Mouse (Mus musculus) adrenal gland, adult (tissue): ENCODE measurements around the gene C1qtnf6.
A peak's percentile ranks its signal among the peaks of the same experiment; 100 is the strongest.

Experiments
- DNase-seq, 2 experiments: peaks; one replicate each; pipeline ENCODE4 v3.0.0; 2022 to 2023; ENCODE audit warnings: low spot score in 1 of 2; ENCODE audit not compliant: inconsistent age in 2 of 2

Gene C1qtnf6

DNA sequence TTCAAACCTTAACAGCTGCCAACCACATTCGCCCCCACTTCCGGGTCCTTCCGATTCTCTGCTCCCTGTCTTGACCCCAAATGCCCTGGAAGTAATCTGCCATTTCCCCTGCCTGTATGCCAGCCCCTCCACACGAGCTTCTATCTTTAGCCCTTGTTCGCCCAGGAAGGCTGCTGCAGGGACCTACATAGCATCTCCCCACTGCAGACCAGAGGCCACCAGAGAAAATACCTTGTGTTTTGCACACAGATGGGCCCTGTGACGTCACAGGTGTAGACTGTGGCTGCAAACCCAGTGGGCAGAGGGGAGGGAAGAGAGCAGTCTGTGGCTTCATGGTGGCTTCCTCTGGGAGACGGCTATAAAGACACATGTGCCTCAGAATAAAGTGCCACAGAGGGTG lies 13.0 kb downstream of the C1qtnf6 start:
- DNase-seq = no peak

- no peak for DNase-seq
Observed at GRCm38 (mm10) chr15:78515759-78516158, 15.5 kb downstream of the C1qtnf6 start.

DNA sequence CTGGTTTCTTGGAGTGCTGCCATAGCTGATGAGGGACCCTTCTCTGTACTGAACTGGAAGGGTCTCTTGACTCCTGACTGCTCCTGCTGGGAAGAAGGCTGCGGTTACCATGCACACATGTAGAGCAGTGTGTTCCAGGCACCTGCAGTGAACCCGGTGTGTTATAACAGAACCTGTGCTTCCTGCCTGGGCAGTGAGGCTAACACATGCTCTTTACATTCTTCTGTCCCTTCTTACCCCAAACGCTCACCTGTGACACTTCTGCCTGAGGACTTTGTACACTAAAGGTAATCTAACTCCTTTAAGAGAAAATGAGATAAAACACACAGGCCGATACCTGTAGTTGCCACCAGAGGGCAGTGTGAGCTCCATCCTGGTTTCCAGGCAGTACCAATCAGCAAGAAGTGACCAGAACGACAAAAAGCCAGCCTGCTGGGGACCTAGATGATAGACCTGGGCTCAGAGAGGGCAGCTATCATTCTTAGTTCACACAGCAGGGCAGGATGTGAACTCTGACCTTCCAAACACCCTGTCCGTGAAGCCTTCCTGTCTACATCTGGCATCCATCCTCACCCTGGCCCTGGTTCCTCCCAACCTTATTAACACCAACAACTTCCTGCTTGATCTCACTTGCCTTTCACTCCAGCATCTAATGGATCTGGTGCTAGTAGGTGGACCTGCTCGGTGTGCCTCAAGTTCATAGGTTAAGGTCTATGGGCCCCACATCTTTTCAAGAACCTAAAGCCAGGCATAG lies 16.6 kb downstream of the C1qtnf6 start:
- DNase-seq = peak; percentile 81 to 95

- DNase-seq = no peak
Observed at GRCm38 (mm10) chr15:78513019-78513418, 18.2 kb downstream of the C1qtnf6 start.

- no peak for DNase-seq
Observed at GRCm38 (mm10) chr15:78511951-78512350, 19.3 kb downstream of the C1qtnf6 start.

- DNase-seq = no peak
Observed at GRCm38 (mm10) chr15:78510736-78511135, 20.5 kb downstream of the C1qtnf6 start.

DNA sequence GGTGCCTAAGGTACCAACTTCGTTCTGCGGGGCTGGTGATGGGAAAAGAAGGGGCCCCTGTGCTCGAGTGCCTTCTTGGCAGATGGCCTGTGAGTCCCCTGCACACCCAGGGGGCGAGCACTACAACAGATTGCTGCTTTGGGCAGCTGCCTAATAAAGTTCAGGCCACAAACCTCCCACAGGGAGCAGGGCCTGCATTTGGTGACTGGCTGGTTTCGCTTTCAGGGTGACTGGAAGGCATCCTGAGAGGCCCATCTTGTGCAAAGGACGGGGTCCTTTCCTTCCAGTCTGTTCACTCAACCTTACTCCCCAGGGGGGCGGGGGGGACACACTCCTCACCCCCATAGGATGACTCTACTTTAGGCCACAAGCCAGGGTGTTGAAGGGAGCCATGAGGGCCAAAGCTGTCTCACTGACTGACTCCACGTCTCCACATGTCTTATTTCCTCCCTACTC lies 21.1 kb downstream of the C1qtnf6 start:
- DNase-seq = no peak

DNA sequence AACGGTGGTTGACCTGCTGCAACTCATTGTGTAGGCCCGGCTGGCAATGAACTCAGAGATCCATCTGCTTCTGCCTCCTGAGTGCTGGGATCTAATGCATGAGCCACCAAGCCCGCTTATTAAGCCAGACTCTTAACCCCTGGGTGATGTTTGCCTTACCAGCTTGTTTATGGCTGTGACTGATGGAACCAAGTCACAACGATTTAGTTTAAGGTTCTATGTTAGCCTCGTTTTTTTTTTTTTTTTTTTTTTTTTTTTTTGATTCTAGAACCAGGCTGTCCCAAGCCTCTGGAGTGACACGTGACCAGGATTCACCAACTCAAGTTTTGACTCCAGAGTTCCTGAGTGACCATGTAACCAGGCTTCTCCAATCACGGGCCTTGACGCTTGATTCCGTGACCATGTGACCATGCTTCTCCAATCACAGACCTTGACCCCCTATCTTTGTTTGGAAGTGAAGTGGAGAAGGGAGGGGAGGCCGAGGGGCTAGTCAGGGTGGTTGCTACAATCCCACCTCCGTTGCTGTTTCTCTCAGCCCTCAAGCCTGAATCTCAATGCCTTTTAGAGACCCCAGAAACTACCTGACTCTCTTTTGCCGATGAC lies 21.8 kb downstream of the C1qtnf6 start:
- DNase-seq = no peak

- no peak for DNase-seq
Observed at GRCm38 (mm10) chr15:78508443-78508842, 22.8 kb downstream of the C1qtnf6 start.

DNA sequence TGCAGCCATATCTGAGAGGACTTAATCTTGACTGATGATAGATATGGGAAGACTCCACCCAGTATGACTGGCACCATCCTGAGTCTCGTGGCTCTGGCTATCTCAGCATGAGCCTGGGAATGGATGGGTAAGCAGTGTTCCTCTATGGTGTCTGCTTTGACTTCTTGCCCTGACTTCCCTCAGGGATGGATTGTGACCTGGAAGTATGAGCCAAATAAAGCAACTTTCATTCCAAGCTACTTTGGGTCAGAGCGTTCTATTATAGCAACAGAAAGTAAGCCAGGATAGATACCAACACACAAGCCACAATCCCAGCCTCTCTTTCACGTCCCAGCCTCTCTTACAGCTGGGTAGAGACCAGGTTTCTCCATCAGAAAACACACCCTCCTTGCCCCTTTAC lies 25.7 kb downstream of the C1qtnf6 start:
- no peak for DNase-seq

- no peak for DNase-seq
Observed at GRCm38 (mm10) chr15:78504816-78505215, 26.4 kb downstream of the C1qtnf6 start.

- no peak for DNase-seq
Observed at GRCm38 (mm10) chr15:78504013-78504412, 27.2 kb downstream of the C1qtnf6 start.

DNA sequence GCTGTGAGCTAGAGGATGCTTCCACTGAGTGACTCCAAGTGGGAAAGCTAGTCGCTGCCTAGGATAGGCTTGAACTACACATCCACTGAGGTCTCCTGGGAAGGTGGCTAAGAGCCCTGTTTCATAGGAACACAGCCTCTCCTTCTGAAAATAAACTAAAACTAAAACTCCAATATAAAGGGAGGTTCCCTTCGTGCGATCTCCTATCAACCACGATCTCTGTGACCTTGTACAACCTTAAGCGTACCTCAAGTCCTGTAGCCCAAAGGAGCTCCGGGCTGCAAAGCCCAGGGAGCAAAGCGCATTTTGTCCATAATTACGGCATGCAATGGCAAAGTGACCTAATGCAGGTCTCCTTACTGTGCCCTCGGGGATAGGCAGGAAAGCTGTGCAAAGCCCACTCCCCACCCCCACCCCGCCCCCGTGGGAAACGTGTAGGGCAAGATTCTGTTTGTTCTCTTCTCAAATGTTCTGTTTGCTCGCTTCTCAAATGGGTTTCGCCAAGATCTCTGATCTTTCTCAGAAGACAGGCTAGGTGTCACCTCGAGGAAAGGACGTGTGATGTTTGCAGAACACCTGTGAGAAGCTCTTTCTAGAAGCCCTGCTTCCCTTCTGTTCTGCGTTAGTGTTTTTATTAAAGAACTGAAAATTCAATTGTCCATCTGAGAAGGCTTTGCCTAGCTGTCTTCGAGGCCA lies 28.6 kb downstream of the C1qtnf6 start:
- DNase-seq = no peak

DNA sequence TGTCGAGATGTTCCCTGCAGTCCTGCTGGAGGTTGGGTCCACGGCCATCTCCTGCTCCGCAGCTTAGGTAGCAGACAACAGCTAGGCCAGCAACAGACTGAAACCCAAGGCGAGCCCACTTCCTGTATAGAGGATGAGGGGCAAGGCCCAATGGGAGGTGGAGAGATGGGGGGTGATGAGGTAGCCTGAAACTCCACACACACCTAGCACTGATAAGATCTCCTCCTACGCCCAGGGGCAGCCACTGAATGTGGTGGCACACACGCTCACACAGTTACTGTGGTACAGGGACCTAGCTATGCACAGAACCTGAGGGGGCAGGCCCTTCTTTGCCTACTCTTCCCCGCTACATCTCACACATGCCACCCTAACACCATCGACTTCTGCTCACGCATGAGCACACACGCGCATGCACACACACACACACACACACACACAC lies 36.2 kb downstream of the C1qtnf6 start, which contains the start of gene Il2rb:
Il2rb (minus strand) TSS at position 304 of the 439 bp plus-strand sequence.
- no peak for DNase-seq

DNA sequence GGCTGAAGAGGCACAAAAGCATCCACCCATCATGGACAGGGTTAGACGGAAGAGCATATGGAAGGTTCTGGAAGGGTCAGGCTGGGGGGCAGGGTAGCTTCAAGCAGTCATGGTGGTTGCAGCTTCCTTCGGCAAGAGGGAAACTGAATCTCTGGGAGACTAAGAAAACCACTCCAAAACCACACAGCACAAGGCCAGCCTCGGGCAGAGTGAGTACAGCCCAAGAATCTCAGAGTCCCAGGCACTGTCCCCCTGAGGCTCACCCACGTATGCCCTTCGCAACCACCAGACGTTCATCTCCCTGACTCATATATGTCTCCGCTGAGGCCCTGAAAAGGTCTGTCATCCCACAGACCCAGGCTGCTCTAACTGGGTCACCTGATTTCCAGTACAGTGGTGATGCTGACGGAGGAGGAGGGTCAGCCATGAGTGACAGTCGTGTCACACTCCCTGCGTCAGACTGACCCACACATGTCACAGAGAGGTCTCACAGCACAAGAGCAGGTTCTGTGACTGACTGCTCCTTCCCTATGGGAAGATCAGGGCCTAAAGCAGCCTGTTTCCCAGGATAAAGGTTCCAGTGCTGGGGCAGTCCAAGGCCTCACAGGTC lies 37.7 kb downstream of the C1qtnf6 start:
- no peak for DNase-seq

- no peak for DNase-seq
Observed at GRCm38 (mm10) chr15:78491301-78491700, 39.9 kb downstream of the C1qtnf6 start.

GRCm38 (mm10) chr15:78489906-78490305 lies 41.3 kb downstream of the C1qtnf6 start:
- DNase-seq = no peak

GRCm38 (mm10) chr15:78489248-78489647 lies 42.0 kb downstream of the C1qtnf6 start:
- no peak for DNase-seq

GRCm38 (mm10) chr15:78487066-78487465 lies 44.1 kb downstream of the C1qtnf6 start:
- DNase-seq = no peak

DNA sequence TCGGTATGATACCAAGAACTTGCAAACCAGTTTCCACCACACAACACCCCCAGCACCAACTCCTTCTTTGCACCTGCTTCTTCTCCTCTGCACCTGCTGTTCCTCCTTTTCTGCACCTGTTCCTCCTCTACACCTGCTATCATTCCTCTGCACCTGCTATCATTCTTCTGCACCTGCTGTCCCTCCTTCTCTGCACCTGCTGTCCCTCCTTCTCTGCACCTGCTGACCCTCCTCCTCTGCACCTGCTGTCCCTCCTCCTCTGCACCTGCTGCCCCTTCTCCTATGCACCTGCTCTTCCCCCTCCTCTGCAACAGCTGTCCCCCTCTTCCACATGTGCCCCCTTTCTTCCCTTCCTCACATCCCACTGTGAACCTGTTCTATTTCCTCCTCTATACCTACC lies 44.7 kb downstream of the C1qtnf6 start:
- DNase-seq = no peak

- DNase-seq = peak; percentile 34 to 80
Observed at GRCm38 (mm10) chr15:78483311-78483710, 47.9 kb downstream of the C1qtnf6 start.
